In genomic region chrX:142390909-142391265, GRCm38 (mm10) we compare ENCODE assay signal across 8 mouse cellular contexts. TPM values are rescaled to one million over a fixed set of nuclear protein-coding genes. Genes with fewer than 3 reads are reported as not detected.
DNase-seq lines count a peak whose midpoint lies in the region; ATAC-seq and TF ChIP-seq lines count a peak whose summit lies in the region.

No protein-coding gene starts in this region.

- H3K4me2 ChIP-seq in heart, embryonic 13.5 days: peak overlapping the region; percentile 71

- peak overlapping the region; percentile 78 for H3K27ac ChIP-seq in heart, embryonic 13.5 days (replicated peaks)
- peak overlapping the region; percentile 49; the same call in 1 of the 2 replicates for H3K27ac ChIP-seq in ES-Bruce4 (ENCODE audit: insufficient read depth, low read length)

- H3K9me3 ChIP-seq in heart, embryonic 13.5 days: no peaks in the 10 kb centered on the region
- H3K9me3 ChIP-seq in ES-Bruce4 (replicated peaks; ENCODE audit: control insufficient read depth, insufficient read depth, low read length, poor library complexity, severe bottlenecking): no peaks in the 10 kb centered on the region

- intact Hi-C loops in heart, postnatal 14 days (cut with DNase I): no loop called here

- TF ChIP-seq CTCF in ES-Bruce4 (IDR thresholded peaks at IDR 0.05; ENCODE audit: low read depth, low read length): no peak

- DNase-seq in heart, postnatal 14 days: no peak
- DNase-seq in ovary, adult 18-20 months (ENCODE audit: low spot score): no peak
- no peak for DNase-seq in spleen, adult 12 weeks (ENCODE audit: low spot score)
- DNase-seq in right cerebral cortex, adult 2 months (ENCODE audit: low spot score in 2 of 2): no peak

- TF ChIP-seq EP300 in ES-Bruce4 (IDR thresholded peaks at IDR 0.05; ENCODE audit: insufficient read depth, low read depth, low read length): no peak

- no peak; the same call in 1 of the 2 replicates for ATAC-seq in heart, embryonic 13.5 days (ENCODE audit: extremely low read depth, insufficient number of reproducible peaks, low FRiP score, low TSS enrichment)
- peak; percentile 6 to 8; a peak in 1 of 4 replicates for ATAC-seq in hematopoietic stem cell, adult 5-6 weeks (replicated peaks in 1 of 2; ENCODE audit: insufficient read depth in 1 of 2, low FRiP score in 2 of 2, low TSS enrichment in 1 of 2, low read depth in 1 of 2, poor library complexity in 2 of 2, severe bottlenecking in 2 of 2)
- peak; percentile 23 for ATAC-seq in megakaryocyte progenitor cell, adult 5-6 weeks (replicated peaks; ENCODE audit: poor library complexity)

- H3K4me3 ChIP-seq in heart, embryonic 13.5 days: peak overlapping the region; percentile 70
- H3K4me3 ChIP-seq in ES-Bruce4 (ENCODE audit: low read depth, low read length): peak overlapping the region; percentile 80

- H3K9ac ChIP-seq in heart, embryonic 13.5 days: peak overlapping the region; percentile 78
- H3K9ac ChIP-seq in ES-Bruce4 (ENCODE audit: low read depth, poor library complexity, severe bottlenecking): peak overlapping the region; percentile 76

- 30% methylated on average over 7 of the region's 7 CpGs for WGBS in heart, embryonic 13.5 days

- no peak for TF ChIP-seq POLR2A in ES-Bruce4 (IDR thresholded peaks at IDR 0.05; ENCODE audit: insufficient read depth, low read length)

- H3K27me3 ChIP-seq in heart, embryonic 13.5 days (replicated peaks): peaks cover 14% of the 10 kb centered on the region; the same call in 1 of the 2 replicates
- no peaks in the 10 kb centered on the region for H3K27me3 ChIP-seq in ES-Bruce4 (ENCODE audit: control insufficient read depth, insufficient read depth, low read length, poor library complexity, severe bottlenecking)

- H3K36me3 ChIP-seq in heart, embryonic 13.5 days: no peaks in the 10 kb centered on the region
- H3K36me3 ChIP-seq in ES-Bruce4 (ENCODE audit: control insufficient read depth, insufficient read depth, low read length, poor library complexity, severe bottlenecking): no peaks in the 10 kb centered on the region

- peaks cover 5% of the 10 kb centered on the region; the same call in 1 of the 2 replicates for H3K4me1 ChIP-seq in heart, embryonic 13.5 days
- peaks cover 2% of the 10 kb centered on the region for H3K4me1 ChIP-seq in ES-Bruce4 (ENCODE audit: control insufficient read depth, insufficient read depth, low read length)

RNA-seq across cellular contexts. Expression of gene Acsl4, which starts 0.6 kb away (rescaled TPM):
- polyA plus RNA-seq in heart, embryonic 13.5 days (2015; fragmentation: Nextera tagmentation; extraction: Ambion mirVana): 12.8 and 13.0 TPM in 2 replicates
- 10 to 100 TPM; 11.1 to 12.0 TPM for total RNA-seq in heart, postnatal 14 days (2021)
- polyA plus RNA-seq in ES-Bruce4 (2011; ENCODE audit: insufficient read depth, insufficient read length, low read depth, missing spikeins): 46.5 and 47.9 TPM in 2 replicates
- total RNA-seq in hematopoietic stem cell, adult 5-6 weeks (2017): 33.4 and 41.8 TPM in 2 replicates
- total RNA-seq in megakaryocyte progenitor cell, adult 5-6 weeks (2015): 34.5 TPM in 2 replicates
- total RNA-seq in megakaryocyte progenitor cell, adult 5-6 weeks (2017): 27.2 and 29.8 TPM in 2 replicates
